Mouse (Mus musculus) liver, embryonic 13.5 days (tissue): ENCODE results near the gene 4930518I15Rik. TPM values are rescaled to one million over a fixed set of nuclear protein-coding genes. Genes with fewer than 3 reads are reported as not detected.
"Not testable (repeated sequence)": the region's sequence is repeated elsewhere in the genome, so short reads cannot be mapped to it uniquely, and the experiment has no call there.

ENCODE experiments used
- ATAC-seq: fragments of 200-750 bp; cut with Nextera tagmentation; 2 replicates; pipeline ENCODE4 v1.8.0; 2017; ENCODE audit warnings: low read depth, mild to moderate bottlenecking, moderate number of reproducible peaks, moderate library complexity
- DNase-seq: peaks from one replicate; pipeline ENCODE4 v3.0.0; 2022
- H3K27ac ChIP-seq: fragments of 300-500 bp; sonication (generic); 2 replicates; pipeline ENCODE4 v1.5.1; 2015; ENCODE audit warnings: moderate library complexity, mild to moderate bottlenecking, inconsistent platforms
- H3K27me3 ChIP-seq: fragments of 300-500 bp; sonication (generic); 2 replicates; pipeline ENCODE4 v1.6.1; 2015; ENCODE audit warnings: mild to moderate bottlenecking, inconsistent platforms
- H3K36me3 ChIP-seq: fragments of 300-500 bp; sonication (generic); 2 replicates; pipeline ENCODE4 v1.6.1; 2015; ENCODE audit warnings: mild to moderate bottlenecking, inconsistent platforms
- H3K4me1 ChIP-seq: fragments of 300-500 bp; sonication (generic); replicated peaks from 2 replicates; pipeline ENCODE4 v1.6.1; 2015; ENCODE audit warnings: inconsistent platforms
- H3K4me2 ChIP-seq: fragments of 300-500 bp; sonication (generic); 2 replicates; pipeline ENCODE4 v1.6.1; 2015; ENCODE audit warnings: inconsistent platforms, mild to moderate bottlenecking, moderate library complexity
- H3K4me3 ChIP-seq: fragments of 300-500 bp; sonication (generic); replicated peaks from 2 replicates; pipeline ENCODE4 v1.5.1; 2015; ENCODE audit warnings: mild to moderate bottlenecking, inconsistent platforms
- H3K9ac ChIP-seq: fragments of 300-500 bp; sonication (generic); 2 replicates; pipeline ENCODE4 v1.6.1; 2015; ENCODE audit warnings: mild to moderate bottlenecking, inconsistent platforms
- H3K9me3 ChIP-seq: fragments of 300-500 bp; sonication (generic); replicated peaks from 2 replicates; pipeline ENCODE4 v1.6.1; 2016; ENCODE audit warnings: inconsistent platforms
- WGBS: fragments of 180-500 bp; shearing (Covaris S2); methylation state at CpG from one replicate; pipeline ENCODE4 v1.1.7; 2015; ENCODE audit not compliant: insufficient replicate concordance; 5-methylcytosine and 5-hydroxymethylcytosine counted together
- polyA plus RNA-seq: library from polyadenylated mRNA; unstranded; fragments of >200 nt; fragmentation: Nextera tagmentation; extraction: Ambion mirVana; gene quantifications from 2 replicates; pipeline ENCODE4 v1.2.1, GENCODE M21; 2015

4930518I15Rik gene
- polyA plus RNA-seq, 1 experiment from 2014 or later = 2.0 TPM

- WGBS = 54% methylated on average over 15 of the region's 15 CpGs
- Histone ChIP-seq H3K36me3 (no peaks in the 10 kb centered on the region), H3K9me3 (no peaks in the 10 kb centered on the region), H3K4me2 (no peak overlapping the region), H3K4me1 (peaks cover 46% of the 10 kb centered on the region), H3K9ac (no peak overlapping the region), H3K27ac (no peak overlapping the region), H3K4me3 (no peak overlapping the region), H3K27me3 (no peaks in the 10 kb centered on the region)
- 0 out of 2 replicates have a peak, but pooled peaks have one; percentile 39 for ATAC-seq
- no peak for DNase-seq
Measured at GRCm38 (mm10) chr2:156894496-156895265, 36.9 kb upstream of the 4930518I15Rik start.

GRCm38 (mm10) chr2:156892821-156893220, 35.1 kb upstream of the 4930518I15Rik start:
- H3K9ac ChIP-seq = no peak overlapping the region
- H3K9me3 ChIP-seq = no peaks in the 10 kb centered on the region
- no peaks in the 10 kb centered on the region for H3K27me3 ChIP-seq
- peaks cover 29% of the 10 kb centered on the region for H3K4me1 ChIP-seq
- 72% methylated on average over 6 of the region's 6 CpGs for WGBS
- DNase-seq (no peak), ATAC-seq (no peak)
- H3K27ac ChIP-seq = no peak overlapping the region
- no peaks in the 10 kb centered on the region for H3K36me3 ChIP-seq
- no peak overlapping the region for H3K4me3 ChIP-seq
- H3K4me2 ChIP-seq = no peak overlapping the region

GRCm38 (mm10) chr2:156892240-156892639, 34.5 kb upstream of the 4930518I15Rik start:
- Histone ChIP-seq H3K9me3 (no peaks in the 10 kb centered on the region), H3K4me1 (peaks cover 25% of the 10 kb centered on the region), H3K36me3 (no peaks in the 10 kb centered on the region), H3K27ac (no peak overlapping the region), H3K4me2 (no peak overlapping the region), H3K27me3 (no peaks in the 10 kb centered on the region), H3K4me3 (no peak overlapping the region), H3K9ac (no peak overlapping the region)
- WGBS = 58% methylated on average over 3 of the region's 3 CpGs
- DNase-seq = no peak
- no peak for ATAC-seq

GRCm38 (mm10) chr2:156888490-156888889, 30.7 kb upstream of the 4930518I15Rik start:
- no peak overlapping the region for H3K27ac ChIP-seq
- no peak overlapping the region for H3K4me3 ChIP-seq
- no peak for ATAC-seq
- H3K4me1 ChIP-seq = peaks cover 40% of the 10 kb centered on the region
- H3K9ac ChIP-seq = no peak overlapping the region
- H3K27me3 ChIP-seq = no peaks in the 10 kb centered on the region
- WGBS = 55% methylated on average over 3 of the region's 3 CpGs
- no peaks in the 10 kb centered on the region for H3K9me3 ChIP-seq
- no peaks in the 10 kb centered on the region for H3K36me3 ChIP-seq
- no peak for DNase-seq
- no peak overlapping the region for H3K4me2 ChIP-seq

DNA sequence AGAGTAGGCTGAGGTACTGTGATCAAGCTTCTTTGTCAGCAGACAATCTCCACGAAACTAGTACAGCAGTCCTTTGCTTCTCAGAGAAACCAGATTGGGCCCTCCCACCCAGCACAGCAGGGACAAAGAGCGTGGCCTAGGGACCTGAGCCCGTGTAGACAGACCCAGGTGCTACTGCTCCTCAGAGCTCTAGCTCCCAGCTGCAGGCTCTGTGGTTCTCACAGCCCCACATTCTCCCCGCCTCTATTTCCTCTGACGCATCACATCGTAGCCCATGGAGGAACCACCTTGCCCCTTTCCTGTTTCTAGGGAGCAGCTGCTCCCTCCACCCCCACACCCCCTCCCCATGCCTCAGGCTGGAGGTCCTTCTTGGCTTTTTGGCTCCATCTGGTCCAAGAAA, 29.3 kb upstream of the 4930518I15Rik start, which contains the start of gene Sla2:
Sla2 (minus strand) TSS at position 176 of the 400 bp plus-strand sequence.
- ATAC-seq (no peak), DNase-seq (no peak)
- peaks cover 54% of the 10 kb centered on the region for H3K4me1 ChIP-seq
- WGBS = 25% methylated on average over 6 of the region's 6 CpGs
- H3K4me2 ChIP-seq = peak within 1 kb of the TSS; percentile 3; the same call in 1 of the 2 replicates
- 0 out of 2 replicates have a peak within 1 kb of the TSS, but pooled peaks have one; percentile 5 for H3K4me3 ChIP-seq
- no peaks in the 10 kb centered on the region for H3K36me3 ChIP-seq
- H3K27me3 ChIP-seq = no peaks in the 10 kb centered on the region
- H3K27ac ChIP-seq = peak within 1 kb of the TSS; percentile 92; the same call in 1 of the 2 replicates
- no peaks in the 10 kb centered on the region for H3K9me3 ChIP-seq
- peak within 1 kb of the TSS; percentile 26; the same call in 1 of the 2 replicates for H3K9ac ChIP-seq

GRCm38 (mm10) chr2:156886084-156886631, 28.4 kb upstream of the 4930518I15Rik start:
- ATAC-seq = no peak
- H3K36me3 ChIP-seq = no peaks in the 10 kb centered on the region
- no peaks in the 10 kb centered on the region for H3K27me3 ChIP-seq
- H3K27ac ChIP-seq = peak overlapping the region; percentile 92
- H3K4me3 ChIP-seq = 0 out of 2 replicates have a peak overlapping the region, but pooled peaks have one; percentile 5
- H3K9ac ChIP-seq = peak overlapping the region; percentile 26; the same call in 1 of the 2 replicates
- H3K4me2 ChIP-seq = peak overlapping the region; percentile 3; the same call in 1 of the 2 replicates
- 43% methylated on average over 10 of the region's 10 CpGs for WGBS
- H3K4me1 ChIP-seq = peaks cover 63% of the 10 kb centered on the region
- no peak for DNase-seq
- no peaks in the 10 kb centered on the region for H3K9me3 ChIP-seq

DNA sequence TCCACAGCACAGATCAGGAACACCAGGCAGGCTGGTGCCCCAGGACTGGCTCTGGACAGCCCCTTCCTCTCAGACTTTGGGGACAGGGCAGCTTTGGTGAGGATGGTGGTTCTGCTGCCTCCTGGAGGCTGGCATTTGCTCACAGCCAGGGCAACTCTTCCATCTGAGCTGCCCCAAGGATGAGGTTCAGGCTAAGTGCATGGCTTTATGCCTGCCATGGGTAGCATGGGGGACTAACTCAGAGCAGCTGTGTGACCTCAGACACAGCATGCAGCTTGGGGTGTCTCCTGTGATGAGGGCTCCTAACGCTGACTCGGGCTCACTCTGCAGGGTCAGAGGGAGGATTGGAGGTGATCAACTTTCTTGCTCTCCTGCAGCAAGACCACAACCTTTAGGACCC, 27.9 kb upstream of the 4930518I15Rik start:
- H3K4me1 ChIP-seq = peaks cover 65% of the 10 kb centered on the region
- ATAC-seq, H3K4me3 ChIP-seq, DNase-seq, H3K4me2 ChIP-seq, H3K36me3 ChIP-seq, H3K27me3 ChIP-seq, H3K9me3 ChIP-seq, H3K9ac ChIP-seq: not testable (repeated sequence)
- peak overlapping the region; percentile 92 for H3K27ac ChIP-seq
- WGBS = 67% methylated on average over 2 of the region's 2 CpGs

DNA sequence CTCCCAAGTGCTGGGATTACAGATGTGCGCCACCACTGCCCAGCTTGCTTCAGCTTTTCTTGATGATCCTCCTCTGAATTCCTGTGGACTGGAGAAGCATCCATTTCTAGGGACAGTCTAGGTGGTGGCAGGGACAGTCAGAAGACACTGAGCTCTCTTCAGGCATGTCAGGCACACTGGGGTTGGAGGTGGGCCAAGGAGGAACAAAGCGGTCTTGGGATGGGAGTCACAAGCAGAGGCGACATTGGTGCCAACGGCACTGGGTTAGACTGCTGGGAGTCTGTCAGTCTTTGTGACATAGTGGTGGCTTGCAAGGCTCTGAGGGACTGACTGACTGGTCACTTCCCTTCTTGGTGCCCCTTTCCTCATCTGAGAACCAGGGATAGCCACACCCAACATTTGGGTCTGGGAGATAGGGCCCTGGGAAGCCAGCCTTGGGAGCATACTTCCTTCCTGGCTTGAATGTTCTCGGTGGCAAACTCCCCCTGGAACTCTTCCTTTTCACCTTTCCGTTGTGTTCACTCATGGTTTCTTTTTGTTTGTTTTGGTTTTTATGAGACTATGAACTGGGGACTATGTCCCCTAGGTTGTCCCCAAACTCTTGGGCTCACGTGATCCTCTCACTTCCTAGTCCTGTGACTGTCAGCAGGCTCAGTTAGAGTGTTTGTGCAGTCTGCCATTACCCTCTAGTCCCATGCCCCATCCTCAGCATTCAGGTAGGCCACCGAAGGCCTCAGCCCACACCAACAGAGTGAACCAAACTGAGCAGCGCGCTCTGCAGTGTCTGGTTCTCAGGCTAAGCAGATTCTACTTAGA, 26.9 kb upstream of the 4930518I15Rik start:
- H3K9me3 ChIP-seq = no peaks in the 10 kb centered on the region
- DNase-seq = peak; percentile 54
- WGBS = 54% methylated on average over 10 of the region's 10 CpGs
- peak overlapping the region; percentile 64 for H3K9ac ChIP-seq
- no peaks in the 10 kb centered on the region for H3K27me3 ChIP-seq
- no peaks in the 10 kb centered on the region for H3K36me3 ChIP-seq
- H3K4me1 ChIP-seq = peaks cover 76% of the 10 kb centered on the region
- H3K4me2 ChIP-seq = peak overlapping the region; percentile 42
- ATAC-seq = peak; percentile 24
- H3K4me3 ChIP-seq = no peak overlapping the region
- H3K27ac ChIP-seq = peak overlapping the region; percentile 92

- ATAC-seq = peak; percentile 96
- Histone ChIP-seq H3K27me3 (no peaks in the 10 kb centered on the region), H3K4me3 (peak overlapping the region; percentile 37), H3K4me2 (peak overlapping the region; percentile 68), H3K9ac (peak overlapping the region; percentile 67), H3K27ac (peak overlapping the region; percentile 92), H3K4me1 (peaks cover 96% of the 10 kb centered on the region), H3K36me3 (no peaks in the 10 kb centered on the region), H3K9me3 (no peaks in the 10 kb centered on the region)
- DNase-seq = peak; percentile 87
- 5% methylated on average over 10 of the region's 10 CpGs for WGBS
Measured at GRCm38 (mm10) chr2:156882431-156883001, 24.8 kb upstream of the 4930518I15Rik start.

- ATAC-seq (no peak), DNase-seq (no peak)
- peak overlapping the region; percentile 73 for H3K27ac ChIP-seq
- whole genome bisulfite sequencing = 61% methylated on average over 3 of the region's 3 CpGs
- no peak overlapping the region for H3K4me2 ChIP-seq
- peaks cover 72% of the 10 kb centered on the region for H3K4me1 ChIP-seq
- peaks cover 10% of the 10 kb centered on the region for H3K36me3 ChIP-seq
- peak overlapping the region; percentile 33; the same call in 1 of the 2 replicates for H3K9ac ChIP-seq
- H3K27me3 ChIP-seq = no peaks in the 10 kb centered on the region
- no peak overlapping the region for H3K4me3 ChIP-seq
- H3K9me3 ChIP-seq = no peaks in the 10 kb centered on the region
Measured at GRCm38 (mm10) chr2:156879541-156879940, 21.8 kb upstream of the 4930518I15Rik start.
